Mouse (Mus musculus) CH12.LX (cell line): ENCODE measurements around the gene Cgref1. TPM values are rescaled to one million over a fixed set of nuclear protein-coding genes. Genes with fewer than 3 reads are reported as not detected.

Experiments used
- DNase-seq: peaks from one replicate; pipeline ENCODE4 v3.0.0-alpha.2; 2013; ENCODE audit errors: extremely low read depth
- H3K27ac ChIP-seq: 2 replicates; pipeline ENCODE4 v1.5.1; 2012; ENCODE audit warnings: low read depth, mild to moderate bottlenecking, control low read depth, moderate library complexity; ENCODE audit not compliant: insufficient read depth
- H3K27me3 ChIP-seq: replicated peaks from 2 replicates; pipeline ENCODE3; 2012; ENCODE audit warnings: inconsistent platforms
- H3K36me3 ChIP-seq, 2 experiments: replicated peaks in 1 of 2; 2 replicates each; pipeline versions ENCODE3 to v1.6.1; 2012; ENCODE audit warnings: inconsistent platforms in 1 of 2, low read length in 1 of 2, mild to moderate bottlenecking in 1 of 2, mixed read lengths in 1 of 2, moderate library complexity in 1 of 2; ENCODE audit not compliant: control insufficient read depth in 1 of 2, insufficient read depth in 1 of 2
- H3K4me1 ChIP-seq, 2 experiments: 2 replicates each; pipeline ENCODE4 v1.6.1; 2012; ENCODE audit warnings: inconsistent platforms in 1 of 2, moderate library complexity in 1 of 2; ENCODE audit not compliant: insufficient read depth in 2 of 2, control insufficient read depth in 1 of 2
- H3K4me2 ChIP-seq: 2 replicates; pipeline ENCODE4 v1.6.1; 2012; ENCODE audit warnings: low read depth, mild to moderate bottlenecking, control low read depth; ENCODE audit not compliant: poor library complexity, insufficient read depth, severe bottlenecking
- H3K4me3 ChIP-seq, 3 experiments: fragments of 150-350 bp in 1 of 3; sonication (generic) in 1 of 3; replicated peaks in 1 of 3; 2 replicates each; pipeline versions ENCODE3 to v1.5.1; 2011 to 2012; ENCODE audit warnings: low read depth in 2 of 3, low read length in 2 of 3, mild to moderate bottlenecking in 2 of 3, moderate library complexity in 2 of 3, control low read depth in 1 of 3, improper control_type of control experiment in 1 of 3, inconsistent platforms in 1 of 3, mixed read lengths in 1 of 3; ENCODE audit not compliant: poor library complexity in 1 of 3
- H3K79me2 ChIP-seq: replicated peaks from 2 replicates; pipeline ENCODE4 v1.6.1; 2012; ENCODE audit warnings: mild to moderate bottlenecking, moderate library complexity; ENCODE audit not compliant: control insufficient read depth, poor library complexity, insufficient read depth, severe bottlenecking; ENCODE audit errors: extremely low read depth
- H3K9ac ChIP-seq: 2 replicates; pipeline ENCODE4 v1.6.1; 2012; ENCODE audit warnings: low read depth, mild to moderate bottlenecking, control low read depth, moderate library complexity; ENCODE audit not compliant: insufficient read depth
- H3K9me3 ChIP-seq: replicated peaks from 2 replicates; pipeline ENCODE3; 2012; ENCODE audit warnings: low read length, inconsistent platforms, mixed read lengths
- BHLHE40 ChIP-seq: IDR thresholded peaks from 2 replicates; pipeline ENCODE4 v1.6.1; 2011; ENCODE audit warnings: mild to moderate bottlenecking, low read depth, low read length, improper control_type of control experiment
- CHD2 ChIP-seq: IDR thresholded peaks from 2 replicates; pipeline ENCODE4 v1.6.1; 2011; ENCODE audit warnings: low read length, improper control_type of control experiment
- CTCF ChIP-seq, 2 experiments: IDR thresholded peaks in 1 of 2; conservative IDR thresholded peaks in 1 of 2; 2 replicates each; pipeline ENCODE4 v1.5.1; 2011 to 2012; ENCODE audit warnings: low read depth in 2 of 2, low read length in 2 of 2, improper control_type of control experiment in 1 of 2, inconsistent platforms in 1 of 2, mild to moderate bottlenecking in 1 of 2, moderate library complexity in 1 of 2
- EP300 ChIP-seq: IDR thresholded peaks from 2 replicates; pipeline ENCODE4 v1.6.1; 2011; ENCODE audit warnings: low read length, improper control_type of control experiment
- ETS1 ChIP-seq: conservative IDR thresholded peaks from 2 replicates; pipeline ENCODE4 v1.6.1; 2012; ENCODE audit warnings: low read depth, mild to moderate bottlenecking, inconsistent platforms, low read length, improper control_type of control experiment, moderate library complexity
- GABPA ChIP-seq: IDR thresholded peaks from 2 replicates; pipeline ENCODE4 v1.6.1; 2012; ENCODE audit warnings: low read depth, low read length, improper control_type of control experiment, inconsistent platforms; ENCODE audit not compliant: insufficient replicate concordance
- IRF4 ChIP-seq: IDR thresholded peaks from 2 replicates; pipeline ENCODE4 v1.6.1; 2014; ENCODE audit warnings: low read depth, mild to moderate bottlenecking, inconsistent platforms, low read length, improper control_type of control experiment
- KAT2A ChIP-seq: IDR thresholded peaks from 2 replicates; pipeline ENCODE4 v1.6.1; 2012; ENCODE audit warnings: low read length, improper control_type of control experiment, inconsistent platforms; ENCODE audit not compliant: insufficient replicate concordance
- MAFK ChIP-seq: IDR thresholded peaks from 2 replicates; pipeline ENCODE4 v1.6.1; 2011; ENCODE audit warnings: low read length, improper control_type of control experiment; ENCODE audit not compliant: insufficient replicate concordance
- MAZ ChIP-seq: IDR thresholded peaks from 2 replicates; pipeline ENCODE4 v1.6.1; 2012; ENCODE audit warnings: low read depth, mild to moderate bottlenecking, inconsistent platforms, low read length, improper control_type of control experiment, moderate library complexity
- MEF2A ChIP-seq: IDR thresholded peaks from 2 replicates; pipeline ENCODE4 v1.6.1; 2014; ENCODE audit warnings: low read depth, mild to moderate bottlenecking, inconsistent platforms, low read length, improper control_type of control experiment, borderline replicate concordance
- MXI1 ChIP-seq: IDR thresholded peaks from 2 replicates; pipeline ENCODE4 v1.6.1; 2011; ENCODE audit warnings: mild to moderate bottlenecking, low read depth, low read length, improper control_type of control experiment
- NRF1 ChIP-seq: IDR thresholded peaks from 2 replicates; pipeline ENCODE4 v1.6.1; 2014; ENCODE audit warnings: low read depth, mild to moderate bottlenecking, inconsistent platforms, low read length, improper control_type of control experiment, moderate library complexity
- PAX5 ChIP-seq: IDR thresholded peaks from 2 replicates; pipeline ENCODE4 v1.6.1; 2012; ENCODE audit warnings: low read length, inconsistent platforms, mixed read lengths
- POLR2AphosphoS2 ChIP-seq: IDR thresholded peaks from 2 replicates; pipeline ENCODE4 v1.6.1; 2011; ENCODE audit warnings: low read depth, low read length, improper control_type of control experiment
- RAD21 ChIP-seq: IDR thresholded peaks from 2 replicates; pipeline ENCODE4 v1.6.1; 2011; ENCODE audit warnings: low read depth, mild to moderate bottlenecking, low read length, improper control_type of control experiment, moderate library complexity
- RCOR1 ChIP-seq: conservative IDR thresholded peaks from 2 replicates; pipeline ENCODE4 v1.6.1; 2012; ENCODE audit warnings: low read depth, mild to moderate bottlenecking, inconsistent platforms, low read length, improper control_type of control experiment
- SMC3 ChIP-seq: IDR thresholded peaks from 2 replicates; pipeline ENCODE4 v1.6.1; 2011; ENCODE audit warnings: low read depth, low read length, improper control_type of control experiment
- TCF12 ChIP-seq: IDR thresholded peaks from 2 replicates; pipeline ENCODE4 v1.6.1; 2014; ENCODE audit warnings: low read depth, mild to moderate bottlenecking, inconsistent platforms, low read length, improper control_type of control experiment
- USF1 ChIP-seq: IDR thresholded peaks from 2 replicates; pipeline ENCODE4 v1.6.1; 2014; ENCODE audit warnings: low read depth, mild to moderate bottlenecking, inconsistent platforms, low read length, improper control_type of control experiment
- USF2 ChIP-seq: conservative IDR thresholded peaks from 2 replicates; pipeline ENCODE4 v1.6.1; 2011; ENCODE audit warnings: low read depth, low read length, improper control_type of control experiment
- ZC3H11A ChIP-seq: IDR thresholded peaks from 2 replicates; pipeline ENCODE4 v1.6.1; 2012; ENCODE audit warnings: low read depth, mild to moderate bottlenecking, inconsistent platforms, low read length, improper control_type of control experiment
- ZKSCAN1 ChIP-seq: IDR thresholded peaks from 2 replicates; pipeline ENCODE4 v1.6.1; 2012; ENCODE audit warnings: low read depth, inconsistent platforms, low read length, improper control_type of control experiment, borderline replicate concordance
- dilution Hi-C: fragments of 300-500 bp; cut with MboI; formaldehyde crosslinking; loops from 2 replicates; pipeline ENCODE4 v1.14.3; 2020; ENCODE audit warnings: low sequenced_read_pairs; ENCODE audit not compliant: extremely low pct_unique_long_range_greater_than_20kb, extremely low pct_ligation_motif_present
- in situ Hi-C: fragments of 300-500 bp; cut with MboI; formaldehyde crosslinking; loops from 3 replicates; pipeline ENCODE4 v1.14.3; 2019; ENCODE audit warnings: low sequenced_read_pairs, low pct_ligation_motif_present, low pct_unique_long_range_greater_than_20kb, mixed read lengths
- polyA plus RNA-seq: library from polyadenylated mRNA; unstranded; fragments of >175 nt; gene quantifications from 2 replicates; pipeline ENCODE4 v1.2.1, GENCODE M21; 2012; ENCODE audit warnings: low read depth; ENCODE audit not compliant: insufficient read length
- total RNA-seq, 2 experiments: library from RNA; depleted of rRNA; stranded (reverse); fragments of 300-350 nt in 1 of 2; fragments of >200 nt in 1 of 2; gene quantifications; 2 replicates each; pipeline ENCODE4 v1.2.3; 2012 to 2014

Gene Cgref1
- total and polyA plus RNA-seq, 3 experiments: not detected

GRCm38 (mm10) chr5:30968416-30968815 lies 23.0 kb upstream of the Cgref1 start, which contains the start of gene Tcf23:
Gene Tcf23, plus strand, starts transcription at chr5:30968662.
- H3K9ac ChIP-seq: no peak within 1 kb of the TSS
- H3K9me3 ChIP-seq: peaks cover 2% of the 10 kb centered on the region
- no peak within 1 kb of the TSS for H3K4me3 ChIP-seq
- H3K4me1 ChIP-seq: no peaks in the 10 kb centered on the region
- no peaks in the 10 kb centered on the region for H3K36me3 ChIP-seq
- DNase-seq: no peak
- H3K79me2 ChIP-seq: no peaks in the 10 kb centered on the region
- no peak within 1 kb of the TSS for H3K27ac ChIP-seq
- no peak within 1 kb of the TSS for H3K4me2 ChIP-seq
- peaks cover 48% of the 10 kb centered on the region for H3K27me3 ChIP-seq
- dilution Hi-C loops: no loop called here
- TF ChIP-seq BHLHE40 (no peak), USF1 (no peak), SMC3 (no peak), GABPA (no peak), CTCF (conservative IDR thresholded peaks at IDR 0.05 in 1 of 2, IDR thresholded peaks at IDR 0.05 in 1 of 2; ENCODE audit: low read depth in 2 of 2, low read length in 2 of 2) (no peak), PAX5 (no peak), MAZ (no peak), EP300 (no peak), POLR2AphosphoS2 (no peak), TCF12 (no peak), ETS1 (no peak), MXI1 (no peak), MAFK (no peak), CHD2 (no peak), RAD21 (no peak), RCOR1 (no peak), MEF2A (no peak)
- in situ Hi-C loops: no loop called here

- Histone ChIP-seq H3K9me3 (peaks cover 5% of the 10 kb centered on the region), H3K79me2 (no peaks in the 10 kb centered on the region), H3K4me3 (no peak overlapping the region), H3K4me2 (no peak overlapping the region), H3K27ac (no peak overlapping the region), H3K36me3 (no peaks in the 10 kb centered on the region), H3K27me3 (peaks cover 30% of the 10 kb centered on the region), H3K4me1 (peaks cover 2 to 6% of the 10 kb centered on the region in 2 experiments), H3K9ac (no peak overlapping the region)
- dilution Hi-C loops: no loop called here
- TF ChIP-seq KAT2A: no peak
- no peak for TF ChIP-seq ETS1
- no peak for TF ChIP-seq ZKSCAN1
- TF ChIP-seq BHLHE40: no peak
- TF ChIP-seq NRF1: no peak
- TF ChIP-seq ZC3H11A: no peak
- TF ChIP-seq CHD2: no peak
- no peak for TF ChIP-seq IRF4
- no peak for TF ChIP-seq USF2
- no peak for TF ChIP-seq POLR2AphosphoS2
- in situ Hi-C loops: no loop called here
- DNase-seq: no peak
Measured at GRCm38 (mm10) chr5:30966189-30966588, 20.8 kb upstream of the Cgref1 start.
